Mouse (Mus musculus) liver (tissue): ENCODE measurements at regions not wholly inside any gene's neighbourhood (a gene's known extent, or its start where the extent isn't known, plus 50 kb on each side); places are given as distances from the start of the nearest gene placed in this dataset.
A peak's percentile ranks its signal among the peaks of the same experiment; 100 is the strongest.

ENCODE experiments used
- DNase-seq: peaks from one replicate; pipeline ENCODE4 v3.0.0-alpha.2; 2020; ENCODE audit warnings: mixed read lengths

DNA sequence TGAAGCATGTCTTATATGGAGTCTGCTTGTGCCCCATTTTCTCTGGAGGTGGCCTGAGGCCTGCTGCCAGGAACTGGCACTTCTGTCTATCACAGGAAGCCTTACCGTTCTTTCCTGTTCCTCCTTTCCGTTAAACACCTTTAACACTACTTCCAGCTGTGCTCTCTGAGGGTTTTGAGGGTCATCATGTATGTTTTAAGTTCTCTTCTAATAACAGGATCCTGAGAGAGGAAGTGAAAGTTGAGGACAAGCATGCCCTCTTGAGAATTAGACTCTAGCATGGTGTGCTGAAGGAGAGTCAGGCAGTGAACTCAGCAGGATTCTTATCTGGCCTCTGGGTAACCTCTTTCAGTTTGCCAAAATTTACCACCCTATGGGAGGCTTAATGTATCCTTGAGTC is 418.0 kb upstream of the 9430069I07Rik start:
- DNase-seq = no peak

DNA sequence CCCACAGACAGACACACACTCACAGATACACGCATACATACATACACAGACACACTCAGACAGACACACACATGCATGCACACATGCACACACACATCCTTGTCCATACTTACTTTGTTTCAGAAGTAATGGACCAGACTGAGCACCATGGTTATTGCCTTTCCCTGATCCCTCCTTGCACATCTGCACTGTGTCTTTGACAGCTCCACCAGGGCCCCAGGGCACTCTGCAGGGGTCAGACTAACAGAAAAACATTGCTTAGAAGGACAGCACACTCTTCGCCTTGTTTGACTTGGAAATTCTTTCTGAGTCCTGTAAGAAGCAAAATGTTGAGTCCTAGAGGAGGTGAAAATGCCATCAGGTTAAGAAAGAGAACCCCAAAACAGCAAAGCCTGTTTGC is 394.1 kb upstream of the 9430069I07Rik start:
- DNase-seq = no peak

DNA sequence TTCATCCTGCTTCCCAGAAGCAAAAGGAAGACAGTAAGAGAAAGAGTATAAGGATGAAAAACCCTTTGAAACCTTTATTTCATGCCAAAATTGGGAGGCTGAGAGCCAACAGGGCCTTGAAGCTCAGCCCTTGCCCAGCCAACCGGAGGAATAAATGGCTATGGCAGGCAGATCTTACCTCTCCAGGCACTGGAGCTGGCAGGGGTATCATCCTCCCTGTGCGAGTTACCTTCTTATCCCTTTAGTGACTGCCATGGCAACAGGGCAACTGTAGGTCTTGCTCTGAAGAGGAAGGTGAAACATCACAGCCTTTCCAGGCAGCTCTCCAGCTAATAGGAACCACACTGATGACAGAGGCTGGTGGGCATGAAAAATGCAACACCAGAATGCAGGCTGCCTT is 393.3 kb upstream of the 9430069I07Rik start:
- no peak for DNase-seq

DNA sequence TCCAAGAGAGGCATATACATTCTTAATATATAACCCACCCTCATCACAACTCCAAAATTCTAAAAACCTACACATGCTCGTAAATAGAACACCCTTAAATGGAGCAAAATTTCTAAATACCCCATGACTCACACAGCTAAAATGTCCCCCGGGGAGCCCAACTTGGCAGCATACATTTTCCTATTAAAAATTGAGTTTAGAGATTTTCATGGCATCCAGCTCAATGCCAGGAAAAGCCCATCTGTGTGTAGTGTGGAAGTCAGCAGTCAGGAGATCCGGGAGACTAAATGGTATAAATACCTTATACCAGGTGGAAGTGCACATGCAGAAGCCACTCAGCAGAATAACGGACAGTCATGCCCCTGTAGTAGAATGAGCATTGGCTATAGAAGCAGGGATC is 389.4 kb upstream of the 9430069I07Rik start:
- DNase-seq = no peak

DNA sequence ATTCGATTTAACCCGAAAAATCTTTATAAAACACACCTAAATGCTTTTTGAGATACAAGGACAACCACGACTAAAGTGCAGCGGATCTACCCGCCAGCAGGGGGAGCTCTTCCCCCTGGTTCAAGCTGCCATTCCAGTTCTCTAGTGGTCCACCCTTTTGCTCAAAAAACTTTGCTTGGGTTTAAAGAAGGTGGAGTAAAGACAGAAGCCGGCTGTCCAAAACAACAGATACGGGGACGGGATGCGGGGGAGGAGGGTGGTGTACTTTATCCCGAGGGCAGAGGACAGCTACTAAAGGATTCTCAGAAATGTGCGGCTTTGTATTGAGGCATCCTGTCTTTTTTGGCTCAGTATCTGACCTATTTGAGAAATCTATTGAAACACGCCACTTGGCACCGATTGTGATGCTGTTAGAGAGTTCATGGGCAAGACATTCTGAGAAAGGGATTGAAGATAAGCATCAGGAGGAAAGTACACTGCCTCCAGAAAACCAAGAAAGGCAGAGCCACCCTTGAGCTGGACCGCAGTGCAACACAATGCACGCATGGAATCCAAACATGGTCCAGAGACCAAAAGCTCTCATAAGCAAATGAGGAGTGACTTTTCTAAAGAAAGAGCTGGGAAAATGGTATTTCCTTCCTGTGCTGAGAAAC is 385.6 kb upstream of the 9430069I07Rik start:
- peak; percentile 50 for DNase-seq

DNA sequence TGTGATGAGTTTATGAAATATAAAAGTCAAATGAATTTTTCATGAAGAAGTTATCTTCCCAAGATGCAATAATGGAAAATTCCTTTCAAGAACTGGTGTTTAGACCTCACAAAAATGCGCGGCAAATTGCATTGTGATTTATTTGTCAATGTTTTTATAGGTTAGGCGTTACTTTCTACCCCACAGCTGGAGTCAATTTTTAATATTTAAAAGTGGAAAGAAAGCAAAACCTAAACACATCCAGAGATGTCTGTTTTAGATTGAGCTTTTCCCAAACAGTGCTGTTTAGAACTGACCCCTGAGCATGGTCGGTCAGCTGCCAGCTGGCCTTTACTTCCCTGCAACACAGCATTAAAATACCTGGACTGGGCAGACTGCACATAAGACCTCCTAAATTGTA is 383.8 kb upstream of the 9430069I07Rik start:
- DNase-seq = no peak
